Mouse (Mus musculus) heart, embryonic 14.5 days (tissue): ENCODE results near the gene Ndufb4. TPM values are rescaled to one million over a fixed set of nuclear protein-coding genes. Genes with fewer than 3 reads are reported as not detected.
A peak's percentile ranks its signal among the peaks of the same experiment; 100 is the strongest.

Experiments
- ATAC-seq: fragments of 200-750 bp; cut with Nextera tagmentation; 2 replicates; pipeline ENCODE4 v1.8.0; 2017; ENCODE audit warnings: low read depth, moderate TSS enrichment; ENCODE audit not compliant: insufficient number of reproducible peaks, insufficient read depth, low FRiP score
- H3K27ac ChIP-seq, 2 experiments: fragments of 200-500 bp in 1 of 2; fragments of 300-500 bp in 1 of 2; sonication (generic) in 1 of 2; replicated peaks in 1 of 2; 2 replicates each; pipeline ENCODE4 v1.5.1; 2012 to 2014; ENCODE audit warnings: low read depth in 2 of 2, low read length in 2 of 2, control low read depth in 1 of 2, mild to moderate bottlenecking in 1 of 2, mixed read lengths in 1 of 2; ENCODE audit not compliant: control insufficient read depth in 1 of 2, insufficient read depth in 1 of 2
- H3K27me3 ChIP-seq: fragments of 300-500 bp; sonication (generic); 2 replicates; pipeline ENCODE4 v1.6.1; 2014; ENCODE audit warnings: mild to moderate bottlenecking, low read length, control low read depth; ENCODE audit not compliant: control insufficient read depth, insufficient read depth
- H3K36me3 ChIP-seq: fragments of 300-500 bp; sonication (generic); 2 replicates; pipeline ENCODE4 v1.6.1; 2014; ENCODE audit warnings: mild to moderate bottlenecking, control low read depth, low read length, mixed read lengths; ENCODE audit not compliant: control insufficient read depth, insufficient read depth
- H3K4me1 ChIP-seq, 2 experiments: fragments of 200-500 bp in 1 of 2; fragments of 300-500 bp in 1 of 2; sonication (generic) in 1 of 2; 2 replicates each; pipeline ENCODE4 v1.6.1; 2012 to 2014; ENCODE audit warnings: low read length in 2 of 2, control low read depth in 1 of 2, mixed read lengths in 1 of 2; ENCODE audit not compliant: control insufficient read depth in 2 of 2, insufficient read depth in 2 of 2
- H3K4me2 ChIP-seq: fragments of 300-500 bp; sonication (generic); 2 replicates; pipeline ENCODE4 v1.6.1; 2014; ENCODE audit warnings: mild to moderate bottlenecking, low read length
- H3K4me3 ChIP-seq, 2 experiments: fragments of 200-500 bp in 1 of 2; fragments of 300-500 bp in 1 of 2; sonication (generic) in 1 of 2; 2 replicates each; pipeline ENCODE4 v1.5.1; 2012 to 2014; ENCODE audit warnings: low read length in 2 of 2, mild to moderate bottlenecking in 2 of 2, control low read depth in 1 of 2, low read depth in 1 of 2, moderate library complexity in 1 of 2; ENCODE audit not compliant: control insufficient read depth in 1 of 2, insufficient read depth in 1 of 2
- H3K9ac ChIP-seq: fragments of 300-500 bp; sonication (generic); 2 replicates; pipeline ENCODE4 v1.6.1; 2014; ENCODE audit warnings: mild to moderate bottlenecking, low read length
- H3K9me3 ChIP-seq: fragments of 300-500 bp; sonication (generic); 2 replicates; pipeline ENCODE4 v1.6.1; 2016; ENCODE audit warnings: low read length, control low read depth; ENCODE audit not compliant: control insufficient read depth
- WGBS: fragments of 180-500 bp; shearing (Covaris S2); extraction: QIAGEN DNeasy Blood & Tissue Kit; methylation state at CpG from one replicate; pipeline ENCODE4 v1.1.7; 2014; 5-methylcytosine and 5-hydroxymethylcytosine counted together
- polyA plus RNA-seq: library from polyadenylated mRNA; unstranded; fragments of >200 nt; fragmentation: Nextera tagmentation; extraction: Ambion mirVana; gene quantifications from 2 replicates; pipeline ENCODE4 v1.2.1, GENCODE M21; 2014

Ndufb4 gene
- polyA plus RNA-seq, 1 experiment from 2014 or later = 116 TPM

- WGBS = 69% methylated on average over 9 of the region's 9 CpGs
- H3K4me1 ChIP-seq = no peaks in the 10 kb centered on the region
Observed at GRCm38 (mm10) chr16:37628336-37628735, 25.9 kb downstream of the Ndufb4 start.

GRCm38 (mm10) chr16:37626388-37626949 is 27.8 kb downstream of the Ndufb4 start:
- Histone ChIP-seq H3K9me3 (no peaks in the 10 kb centered on the region), H3K4me1 (no peaks in the 10 kb centered on the region), H3K4me3 (no peak overlapping the region), H3K36me3 (no peaks in the 10 kb centered on the region), H3K9ac (no peak overlapping the region), H3K4me2 (no peak overlapping the region), H3K27me3 (no peaks in the 10 kb centered on the region), H3K27ac (no peak overlapping the region)
- WGBS = 66% methylated on average over 4 of the region's 4 CpGs
- ATAC-seq = no peak

More at GRCm38 (mm10) chr16:37628336-37628735, 25.9 kb downstream of the Ndufb4 start:
- Histone ChIP-seq H3K27me3 (no peaks in the 10 kb centered on the region), H3K4me2 (no peak overlapping the region), H3K4me3 (no peak overlapping the region), H3K9me3 (no peaks in the 10 kb centered on the region), H3K36me3 (no peaks in the 10 kb centered on the region), H3K9ac (no peak overlapping the region), H3K27ac (no peak overlapping the region)
- no peak for ATAC-seq

GRCm38 (mm10) chr16:37622919-37623318 is 31.3 kb downstream of the Ndufb4 start:
- Histone ChIP-seq H3K36me3 (no peaks in the 10 kb centered on the region), H3K4me3 (no peak overlapping the region), H3K9me3 (no peaks in the 10 kb centered on the region), H3K27ac (no peak overlapping the region), H3K4me2 (no peak overlapping the region), H3K9ac (no peak overlapping the region), H3K27me3 (no peaks in the 10 kb centered on the region), H3K4me1 (peaks cover 0 to 7% of the 10 kb centered on the region in 2 experiments; a peak in 1 of 4 replicates)
- ATAC-seq = no peak
- WGBS = 52% methylated on average over 5 of the region's 5 CpGs

- H3K4me3 ChIP-seq = no peak overlapping the region
- H3K9me3 ChIP-seq = no peaks in the 10 kb centered on the region
- H3K4me1 ChIP-seq = peaks cover 5 to 11% of the 10 kb centered on the region in 2 experiments; a peak in 3 of 4 replicates
- no peaks in the 10 kb centered on the region for H3K27me3 ChIP-seq
- no peak overlapping the region for H3K27ac ChIP-seq
- no peak for ATAC-seq
- WGBS = 70% methylated on average over 3 of the region's 3 CpGs
- no peak overlapping the region for H3K9ac ChIP-seq
- no peaks in the 10 kb centered on the region for H3K36me3 ChIP-seq
- H3K4me2 ChIP-seq = no peak overlapping the region
Observed at GRCm38 (mm10) chr16:37622403-37622802, 31.9 kb downstream of the Ndufb4 start.

GRCm38 (mm10) chr16:37617695-37618094 is 36.6 kb downstream of the Ndufb4 start:
- H3K4me1 ChIP-seq = peaks cover 6 to 11% of the 10 kb centered on the region in 2 experiments
- H3K4me2 ChIP-seq = no peak overlapping the region
- ATAC-seq = no peak
- no peaks in the 10 kb centered on the region for H3K9me3 ChIP-seq
- WGBS = 8% methylated on average over 3 of the region's 3 CpGs
- H3K36me3 ChIP-seq = no peaks in the 10 kb centered on the region
- 0 out of 4 replicates have a peak overlapping the region, but pooled peaks of 1 of the 2 experiments have one; percentile 12 for H3K27ac ChIP-seq
- no peak overlapping the region for H3K9ac ChIP-seq
- no peaks in the 10 kb centered on the region for H3K27me3 ChIP-seq
- no peak overlapping the region for H3K4me3 ChIP-seq

GRCm38 (mm10) chr16:37616104-37616503 is 38.1 kb downstream of the Ndufb4 start:
- Histone ChIP-seq H3K36me3 (no peaks in the 10 kb centered on the region), H3K27ac (no peak overlapping the region), H3K9ac (no peak overlapping the region), H3K4me3 (no peak overlapping the region), H3K27me3 (no peaks in the 10 kb centered on the region), H3K4me1 (peaks cover 6 to 11% of the 10 kb centered on the region in 2 experiments), H3K9me3 (no peaks in the 10 kb centered on the region), H3K4me2 (no peak overlapping the region)
- 69% methylated on average over 8 of the region's 8 CpGs for WGBS
- ATAC-seq = no peak

- no peak for ATAC-seq
- H3K9me3 ChIP-seq = no peaks in the 10 kb centered on the region
- H3K4me3 ChIP-seq = no peak overlapping the region
- 67% methylated on average over 8 of the region's 8 CpGs for WGBS
- no peaks in the 10 kb centered on the region for H3K27me3 ChIP-seq
- H3K4me2 ChIP-seq = no peak overlapping the region
- no peak overlapping the region for H3K9ac ChIP-seq
- H3K36me3 ChIP-seq = no peaks in the 10 kb centered on the region
- H3K27ac ChIP-seq = no peak overlapping the region
- H3K4me1 ChIP-seq = peaks cover 6% of the 10 kb centered on the region in 2 experiments
Observed at GRCm38 (mm10) chr16:37615429-37615828, 38.8 kb downstream of the Ndufb4 start.

- Histone ChIP-seq H3K36me3 (no peaks in the 10 kb centered on the region), H3K9ac (no peak overlapping the region), H3K27me3 (no peaks in the 10 kb centered on the region), H3K4me1 (peaks cover 4 to 6% of the 10 kb centered on the region in 2 experiments), H3K4me3 (no peak overlapping the region), H3K9me3 (no peaks in the 10 kb centered on the region), H3K27ac (no peak overlapping the region), H3K4me2 (no peak overlapping the region)
- ATAC-seq = no peak
- WGBS = 89% methylated on average over 9 of the region's 9 CpGs
Observed at GRCm38 (mm10) chr16:37614540-37614939, 39.7 kb downstream of the Ndufb4 start.
